Mouse (Mus musculus) layer of hippocampus, postnatal 14 days (tissue): ENCODE results near the gene Sulf2. TPM values are rescaled to one million over a fixed set of nuclear protein-coding genes. Genes with fewer than 3 reads are reported as not detected.
"Not testable (repeated sequence)": the region's sequence is repeated elsewhere in the genome, so short reads cannot be mapped to it uniquely, and the experiment has no call there.

Source experiments
- DNase-seq, 2 experiments: peaks; one replicate each; pipeline ENCODE4 v3.0.0; 2021 to 2022; ENCODE audit warnings: low spot score in 2 of 2, mixed read lengths in 1 of 2
- long read RNA-seq, 2 experiments: library from polyadenylated mRNA; stranded (forward); transcript quantifications; one replicate each; pipeline ENCODE4 v2.0.0; 2021
- total RNA-seq, 2 experiments: library from RNA; stranded (reverse); gene quantifications; 2 replicates each; pipeline ENCODE4 v1.2.3; 2021

Sulf2 gene
- total RNA-seq: 100 to 1,000 TPM; 198 to 202 TPM
- long read RNA-seq, experiment 1, full-length matches to known transcripts: 89 of 135 reads
- long read RNA-seq, experiment 1, partial matches to known transcripts: 36 of 135 reads
- long read RNA-seq, experiment 1, other reads (novel, unspliced or antisense): 10 of 135 reads
- long read RNA-seq, experiment 2, full-length matches to known transcripts: 95 of 153 reads
- long read RNA-seq, experiment 2, partial matches to known transcripts: 39 of 153 reads
- long read RNA-seq, experiment 2, other reads (novel, unspliced or antisense): 19 of 153 reads

- peak; percentile 70 to 77 for DNase-seq
These were observed at the start of gene Sulf2 for GRCm38 (mm10) chr2:166155454-166155815. Sulf2 (minus strand) TSS chr2:166155663.

GRCm38 (mm10) chr2:166204174-166204573 is 48.7 kb upstream of the Sulf2 start:
- no peak for DNase-seq

- no peak for DNase-seq
These were observed 48.2 kb upstream of the Sulf2 start for GRCm38 (mm10) chr2:166203647-166204046.

GRCm38 (mm10) chr2:166197964-166198363 is 42.5 kb upstream of the Sulf2 start:
- DNase-seq: no peak

- DNase-seq: no peak
These were observed 41.6 kb upstream of the Sulf2 start for GRCm38 (mm10) chr2:166197064-166197463.

- DNase-seq: no peak
These were observed 40.8 kb upstream of the Sulf2 start for GRCm38 (mm10) chr2:166196080-166196786.

GRCm38 (mm10) chr2:166195041-166195440 is 39.6 kb upstream of the Sulf2 start:
- no peak for DNase-seq

- no peak for DNase-seq
These were observed 38.8 kb upstream of the Sulf2 start for GRCm38 (mm10) chr2:166194112-166194758.

GRCm38 (mm10) chr2:166193509-166193908 is 38.0 kb upstream of the Sulf2 start:
- DNase-seq: no peak

GRCm38 (mm10) chr2:166190816-166191215 is 35.4 kb upstream of the Sulf2 start:
- no peak for DNase-seq

GRCm38 (mm10) chr2:166189191-166189590 is 33.7 kb upstream of the Sulf2 start:
- DNase-seq: no peak

GRCm38 (mm10) chr2:166187874-166188453 is 32.5 kb upstream of the Sulf2 start:
- peak in 1 of 2 experiments; percentile 49 for DNase-seq

GRCm38 (mm10) chr2:166187319-166187718 is 31.9 kb upstream of the Sulf2 start:
- DNase-seq: not testable (repeated sequence)

- DNase-seq: no peak
These were observed 30.9 kb upstream of the Sulf2 start for GRCm38 (mm10) chr2:166186244-166186948.

- no peak for DNase-seq
These were observed 30.3 kb upstream of the Sulf2 start for GRCm38 (mm10) chr2:166185768-166186167.

- no peak for DNase-seq
These were observed 29.0 kb upstream of the Sulf2 start for GRCm38 (mm10) chr2:166184417-166184816.

GRCm38 (mm10) chr2:166182009-166182685 is 26.7 kb upstream of the Sulf2 start:
- DNase-seq: no peak

- DNase-seq: peak; percentile 32 to 70
These were observed 25.5 kb upstream of the Sulf2 start for GRCm38 (mm10) chr2:166180744-166181508.

- DNase-seq: no peak
These were observed 24.7 kb upstream of the Sulf2 start for GRCm38 (mm10) chr2:166180136-166180649.
